Mouse (Mus musculus) kidney, adult 2 months (tissue): ENCODE results near the gene Bud23.

Experiments
- CTCF ChIP-seq: fragments of 200-500 bp; conservative IDR thresholded peaks from 2 replicates; pipeline ENCODE4 v1.5.1; 2011; ENCODE audit warnings: low read depth, mild to moderate bottlenecking, control low read depth, low read length, moderate library complexity, mixed read lengths; ENCODE audit not compliant: insufficient read depth, insufficient read length
- POLR2A ChIP-seq: fragments of 200-500 bp; IDR thresholded peaks from one replicate; pipeline ENCODE4 v1.6.1; 2011; ENCODE audit warnings: low read depth, low read length, control low read depth

GRCm38 (mm10) chr5:135079578-135079977, 14.8 kb upstream of the Bud23 start:
- TF ChIP-seq CTCF: no peak
- no peak for TF ChIP-seq POLR2A
